Mouse (Mus musculus): ENCODE data around the gene Mycbp2. TPM values are rescaled to one million over a fixed set of nuclear protein-coding genes. Genes with fewer than 3 reads are reported as not detected.

Gene Mycbp2
- polyA plus RNA-seq, 1 experiment, result 50.7 TPM

- TF ChIP-seq CTCF (IDR thresholded peaks at IDR 0.05; ENCODE audit: borderline replicate concordance, insufficient read depth, low read length) (no peak), POLR2A (IDR thresholded peaks at IDR 0.05; ENCODE audit: low read depth, low read length) (peak; percentile 97)
- Histone ChIP-seq H3K4me3 (ENCODE audit: insufficient read depth, low read length) (peak within 1 kb of the TSS; percentile 92), H3K27ac (ENCODE audit: insufficient read depth, low read length) (peak within 1 kb of the TSS; percentile 84), H3K4me1 (ENCODE audit: control insufficient read depth, insufficient read depth, low read length) (peaks cover 4% of the 10 kb centered on the region; the same call in 1 of the 2 replicates)
These were observed 276.6 kb downstream of the Mycbp2 start, which contains the start of gene Cln5 for GRCm38 (mm10) chr14:103069864-103070611. Gene Cln5 (plus strand): TSS chr14:103070216.

- Histone ChIP-seq H3K4me1 (ENCODE audit: control insufficient read depth, insufficient read depth, low read length) (peaks cover 4% of the 10 kb centered on the region; the same call in 1 of the 2 replicates), H3K4me3 (ENCODE audit: insufficient read depth, low read length) (peak overlapping the region; percentile 37), H3K27ac (ENCODE audit: insufficient read depth, low read length) (peak overlapping the region; percentile 84)
- TF ChIP-seq CTCF (IDR thresholded peaks at IDR 0.05; ENCODE audit: borderline replicate concordance, insufficient read depth, low read length) (no peak), POLR2A (IDR thresholded peaks at IDR 0.05; ENCODE audit: low read depth, low read length) (no peak)
These were observed 277.1 kb downstream of the Mycbp2 start for GRCm38 (mm10) chr14:103069465-103069863.

DNA sequence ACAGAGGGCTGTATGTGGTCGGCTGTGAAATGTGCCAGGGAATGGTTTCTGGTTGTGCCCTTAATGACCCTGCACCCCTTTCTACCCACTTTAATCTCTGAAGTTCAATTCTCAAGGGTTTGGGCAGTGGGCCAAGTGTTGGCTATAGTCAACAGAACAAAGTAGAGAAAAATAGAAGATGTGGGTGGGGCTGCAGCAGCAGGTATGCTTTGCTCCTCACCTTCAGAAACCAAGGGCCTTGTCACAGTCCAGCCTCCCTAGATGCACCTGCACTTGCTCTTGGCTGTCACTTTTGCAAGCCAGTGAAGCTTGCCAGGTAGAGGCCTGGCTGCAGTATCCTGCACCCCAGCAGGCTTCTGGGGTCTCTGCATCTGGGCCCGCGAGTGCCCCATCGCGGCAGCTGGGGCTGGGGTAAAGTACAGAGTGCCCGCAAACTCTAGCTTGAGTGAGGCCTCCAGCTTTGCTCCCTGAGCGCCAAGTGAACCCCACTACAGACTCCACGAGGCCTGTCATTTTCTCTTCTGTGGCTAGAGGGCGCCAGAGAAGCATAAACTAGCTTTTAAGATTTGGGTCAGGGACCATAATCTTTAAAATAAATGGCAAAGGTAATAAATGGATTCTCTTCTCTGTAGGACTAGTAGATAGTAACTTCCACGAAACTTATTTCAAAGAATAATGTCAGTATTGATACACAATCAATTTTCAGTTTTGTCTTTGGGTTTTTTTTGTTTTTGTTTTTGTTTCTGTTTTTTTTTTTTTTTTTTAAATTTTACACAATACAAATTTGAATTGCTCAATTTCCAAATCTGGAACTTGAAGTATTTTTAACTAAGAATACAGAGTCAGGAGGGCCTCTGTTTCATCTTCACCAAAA lies 281.1 kb downstream of the Mycbp2 start:
- Histone ChIP-seq H3K4me1 (ENCODE audit: control insufficient read depth, insufficient read depth, low read length) (peaks cover 3% of the 10 kb centered on the region; the same call in 1 of the 2 replicates), H3K27ac (ENCODE audit: insufficient read depth, low read length) (no peak overlapping the region), H3K4me3 (ENCODE audit: insufficient read depth, low read length) (no peak overlapping the region)
- TF ChIP-seq CTCF (IDR thresholded peaks at IDR 0.05; ENCODE audit: borderline replicate concordance, insufficient read depth, low read length) (no peak), POLR2A (IDR thresholded peaks at IDR 0.05; ENCODE audit: low read depth, low read length) (no peak)

Other genes with a start within 250 kb of the Mycbp2 start
- gene Fbxl3, start 247.2 kb downstream of the Mycbp2 start, polyA plus RNA-seq (2011; ENCODE audit: insufficient read length, low read depth, missing spikeins), result 59.0 and 66.4 TPM in 2 replicates
- gene Scel, start 166.5 kb upstream of the Mycbp2 start, polyA plus RNA-seq (2011; ENCODE audit: insufficient read length, low read depth, missing spikeins), result 0.40 and 0.56 TPM in 2 replicates